ENCODE assay signal across 25 mouse cellular contexts in genomic region chr2:156651019-156651418, GRCm38 (mm10). TPM values are rescaled to one million over a fixed set of nuclear protein-coding genes. Genes with fewer than 3 reads are reported as not detected.
A peak's percentile ranks its signal among the peaks of the same experiment; 100 is the strongest.
DNase-seq lines count a peak whose midpoint lies in the region; ATAC-seq and TF ChIP-seq lines count a peak whose summit lies in the region.
"Had no signal": no experiment of that assay in that cellular context is flagged by ENCODE, and none has a peak within 500 bp of the region (broad histone marks: within the 10 kb centered on the region; RNA-seq: fewer than 3 reads in every experiment).

No protein-coding gene starts in this region.

- H3K9ac ChIP-seq in embryonic facial prominence, embryonic 14.5 days (ENCODE audit: low read depth, low read length): no peak overlapping the region
- H3K9ac ChIP-seq in hindbrain, postnatal 0 days (replicated peaks; ENCODE audit: low read length): no peak overlapping the region
- H3K9ac ChIP-seq: kidney, embryonic 15.5 days; limb, embryonic 15.5 days; liver, embryonic 14.5 days; lung, embryonic 15.5 days; midbrain, embryonic 15.5 days; stomach, embryonic 15.5 days had no signal

- TF ChIP-seq CTCF in hindbrain, postnatal 0 days (IDR thresholded peaks at IDR 0.05; ENCODE audit: low read depth): no peak
- no peak for TF ChIP-seq CTCF in kidney, adult 2 months (conservative IDR thresholded peaks at IDR 0.05; ENCODE audit: insufficient read depth, insufficient read length, low read depth, low read length)
- no peak for TF ChIP-seq CTCF in lung, adult 2 months (IDR thresholded peaks at IDR 0.05; ENCODE audit: insufficient read depth, low read length)

- no peak overlapping the region for H3K27ac ChIP-seq in embryonic facial prominence, embryonic 14.5 days (replicated peaks; ENCODE audit: low read depth, low read length)
- H3K27ac ChIP-seq in embryonic facial prominence, embryonic 10.5 days (replicated peaks): no peak overlapping the region
- H3K27ac ChIP-seq in hindbrain, postnatal 0 days: no peak overlapping the region
- no peak overlapping the region for H3K27ac ChIP-seq in kidney, adult 2 months (ENCODE audit: insufficient read depth, low read depth, low read length)
- H3K27ac ChIP-seq: kidney, embryonic 15.5 days; limb, embryonic 15.5 days; liver, embryonic 14.5 days; lung, embryonic 15.5 days; midbrain, embryonic 15.5 days; stomach, embryonic 15.5 days had no signal

- H3K4me1 ChIP-seq in embryonic facial prominence, embryonic 14.5 days (ENCODE audit: control insufficient read depth, insufficient read depth, low read length): no peaks in the 10 kb centered on the region
- H3K4me1 ChIP-seq in embryonic facial prominence, embryonic 10.5 days: peaks cover 6% of the 10 kb centered on the region; the same call in 1 of the 2 replicates
- H3K4me1 ChIP-seq in hindbrain, postnatal 0 days (ENCODE audit: insufficient read depth, low read length): no peaks in the 10 kb centered on the region
- no peaks in the 10 kb centered on the region for H3K4me1 ChIP-seq in kidney, adult 2 months (ENCODE audit: control insufficient read depth, insufficient read depth, low read length)
- H3K4me1 ChIP-seq in lung, adult 2 months (ENCODE audit: control insufficient read depth, insufficient read depth, low read length): no peaks in the 10 kb centered on the region
- H3K4me1 ChIP-seq: kidney, embryonic 15.5 days; limb, embryonic 15.5 days; lung, embryonic 15.5 days; megakaryocyte, embryonic 14.5 days; midbrain, embryonic 15.5 days; stomach, embryonic 15.5 days had no signal

- TF ChIP-seq POLR2A in kidney, adult 2 months (IDR thresholded peaks at IDR 0.05; ENCODE audit: low read depth, low read length): no peak
- no peak for TF ChIP-seq POLR2A in lung, adult 2 months (IDR thresholded peaks at IDR 0.05; ENCODE audit: borderline replicate concordance, extremely low read depth, low read depth, low read length)

- peak; percentile 41; the same call in 1 of the 2 replicates for ATAC-seq in embryonic facial prominence, embryonic 14.5 days (ENCODE audit: low read depth)
- peak; percentile 33; the same call in 1 of the 2 replicates for ATAC-seq in hindbrain, postnatal 0 days
- ATAC-seq: CD4-positive, CD25-positive, alpha-beta regulatory T cell, adult 4 months; forebrain, embryonic 16.5 days; intestine, postnatal 0 days; midbrain, embryonic 15.5 days had no signal

- no peak overlapping the region for H3K4me3 ChIP-seq in embryonic facial prominence, embryonic 14.5 days (ENCODE audit: low read depth, low read length)
- no peak overlapping the region for H3K4me3 ChIP-seq in embryonic facial prominence, embryonic 10.5 days
- H3K4me3 ChIP-seq in hindbrain, postnatal 0 days (ENCODE audit: low read length): no peak overlapping the region
- no peak overlapping the region for H3K4me3 ChIP-seq in kidney, adult 2 months (ENCODE audit: insufficient read depth, low read depth, low read length)
- no peak overlapping the region for H3K4me3 ChIP-seq in lung, adult 2 months (replicated peaks; ENCODE audit: extremely low read depth, low read depth, low read length)
- H3K4me3 ChIP-seq: kidney, embryonic 15.5 days; limb, embryonic 15.5 days; lung, embryonic 15.5 days; megakaryocyte, embryonic 14.5 days; midbrain, embryonic 15.5 days; myocyte; stomach, embryonic 15.5 days had no signal

- no peaks in the 10 kb centered on the region for H3K27me3 ChIP-seq in embryonic facial prominence, embryonic 14.5 days (replicated peaks; ENCODE audit: control insufficient read depth, insufficient read depth, low read length)
- H3K27me3 ChIP-seq in embryonic facial prominence, embryonic 10.5 days (replicated peaks; ENCODE audit: low read depth, poor library complexity, severe bottlenecking): no peaks in the 10 kb centered on the region
- no peaks in the 10 kb centered on the region for H3K27me3 ChIP-seq in hindbrain, postnatal 0 days (ENCODE audit: insufficient read depth, low read length)
- no peaks in the 10 kb centered on the region for H3K27me3 ChIP-seq in kidney, adult 2 months (replicated peaks; ENCODE audit: control insufficient read depth, insufficient read depth, low read length)
- H3K27me3 ChIP-seq: lung, embryonic 15.5 days; midbrain, embryonic 15.5 days; stomach, embryonic 15.5 days had no signal

- no peak overlapping the region for H3K4me2 ChIP-seq in embryonic facial prominence, embryonic 14.5 days (ENCODE audit: low read depth, low read length)
- H3K4me2 ChIP-seq in hindbrain, postnatal 0 days (ENCODE audit: low read depth, low read length): no peak overlapping the region
- H3K4me2 ChIP-seq: heart, embryonic 11.5 days; kidney, embryonic 15.5 days; limb, embryonic 15.5 days; lung, embryonic 15.5 days; midbrain, embryonic 15.5 days; stomach, embryonic 15.5 days had no signal

- DNase-seq in embryonic facial prominence, embryonic 14.5 days (ENCODE audit: low spot score): no peak
- no peak for DNase-seq in embryonic facial prominence, embryonic 10.5 days (ENCODE audit: low spot score)
- DNase-seq in MN1 (ENCODE audit: low spot score): peak; percentile 55
- DNase-seq in hindbrain, postnatal 0 days (ENCODE audit: low spot score): peak; percentile 41
- DNase-seq in retina, embryonic 14.5 days (ENCODE audit: low spot score): peak; percentile 70
- no peak for DNase-seq in kidney, adult 2 months
- no peak for DNase-seq in lung, adult 2 months
- DNase-seq: gastrocnemius, postnatal 10 days; kidney, postnatal 4 days; left cerebral cortex, postnatal 4 days; lung, postnatal 36 days; thymus, adult 18-20 months; thymus, postnatal 4 days had no signal

- 66% methylated on average over 5 of the region's 6 CpGs for WGBS in embryonic facial prominence, embryonic 14.5 days
- WGBS in embryonic facial prominence, embryonic 10.5 days: 79% methylated on average over 6 of the region's 6 CpGs
- 67% methylated on average over 6 of the region's 6 CpGs for WGBS in hindbrain, postnatal 0 days
- 46% methylated on average over 6 of the region's 6 CpGs for WGBS in kidney, adult 2 months
- WGBS in lung, adult 2 months: 57% methylated on average over 6 of the region's 6 CpGs

- H3K9me3 ChIP-seq in embryonic facial prominence, embryonic 14.5 days (ENCODE audit: control insufficient read depth, low read length): no peaks in the 10 kb centered on the region
- no peaks in the 10 kb centered on the region for H3K9me3 ChIP-seq in embryonic facial prominence, embryonic 10.5 days
- no peaks in the 10 kb centered on the region for H3K9me3 ChIP-seq in hindbrain, postnatal 0 days (ENCODE audit: low read length)
- H3K9me3 ChIP-seq: kidney, embryonic 15.5 days; limb, embryonic 15.5 days; lung, embryonic 15.5 days; megakaryocyte, embryonic 14.5 days; midbrain, embryonic 15.5 days; stomach, embryonic 15.5 days had no signal

- H3K36me3 ChIP-seq in embryonic facial prominence, embryonic 14.5 days (ENCODE audit: control insufficient read depth, insufficient read depth, low read length): no peaks in the 10 kb centered on the region
- H3K36me3 ChIP-seq in embryonic facial prominence, embryonic 10.5 days (replicated peaks): no peaks in the 10 kb centered on the region
- H3K36me3 ChIP-seq in hindbrain, postnatal 0 days (ENCODE audit: insufficient read depth, low read length): no peaks in the 10 kb centered on the region
- no peaks in the 10 kb centered on the region for H3K36me3 ChIP-seq in kidney, adult 2 months (ENCODE audit: control insufficient read depth, insufficient read depth, low read length)
- H3K36me3 ChIP-seq: kidney, embryonic 15.5 days; limb, embryonic 15.5 days; lung, embryonic 15.5 days; midbrain, embryonic 15.5 days; stomach, embryonic 15.5 days had no signal

RNA-seq across cellular contexts. Expression of gene Dlgap4, which starts 37.5 kb away (rescaled TPM):
- polyA plus RNA-seq in embryonic facial prominence, embryonic 14.5 days (2014; fragmentation: Nextera tagmentation; extraction: Ambion mirVana): 74.0 and 84.6 TPM in 2 replicates
- 145 and 147 TPM in 2 replicates for polyA plus RNA-seq in embryonic facial prominence, embryonic 10.5 days (2016; fragmentation: Nextera tagmentation; extraction: Ambion mirVana)
- 166 and 190 TPM in 2 replicates for total RNA-seq in hindbrain, postnatal 0 days (2014; rRNA removed)
- 168 and 173 TPM in 2 replicates for polyA plus RNA-seq in hindbrain, postnatal 0 days (2015; fragmentation: Nextera tagmentation; extraction: Ambion mirVana)
- polyA plus RNA-seq in kidney, adult 2 months (2012; rRNA removed): 50.6 and 51.1 TPM in 2 replicates
- polyA plus RNA-seq in lung, adult 2 months (2012; rRNA removed): 87.5 and 116 TPM in 2 replicates

Comparison
In these comparisons a context has a peak if more than half of its experiments do, and no peak if none do; other contexts are left out.
1. DNase-seq: peak in MN1 (single experiment), hindbrain, postnatal 0 days (single experiment) and retina, embryonic 14.5 days (single experiment); none in embryonic facial prominence, embryonic 14.5 days (single experiment), embryonic facial prominence, embryonic 10.5 days (single experiment), kidney, adult 2 months (single experiment) and lung, adult 2 months (single experiment).